Comparison of ENCODE assay signal across 15 mouse cellular contexts in the genomic region with DNA sequence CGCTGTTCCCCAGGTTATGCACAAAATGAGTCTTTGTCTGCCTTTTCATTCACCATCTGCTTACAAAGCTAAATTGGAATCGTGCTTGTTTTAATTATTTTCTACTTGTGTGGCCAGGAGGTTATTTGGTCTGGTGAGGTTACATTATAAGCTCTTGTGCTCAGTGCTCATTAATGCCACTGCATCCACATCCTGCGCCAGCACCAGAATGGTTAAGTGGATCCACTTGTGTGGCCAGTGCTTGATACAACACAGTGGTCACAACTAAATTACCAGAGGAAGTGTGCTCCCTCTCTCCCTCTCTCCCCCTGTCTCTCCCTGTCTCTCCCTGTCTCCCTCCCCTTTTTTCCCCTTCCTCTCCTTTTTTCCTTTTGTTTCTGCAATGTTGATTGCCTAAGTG.
DNase-seq lines count a peak whose midpoint lies in the region; ATAC-seq lines count a peak whose summit lies in the region.
"Had no signal": no experiment of that assay in that cellular context is flagged by ENCODE, and none has a peak within 500 bp of the region (broad histone marks: within the 10 kb centered on the region; RNA-seq: fewer than 3 reads in every experiment).

No protein-coding gene starts in this region.

- H3K4me2 ChIP-seq in heart, embryonic 13.5 days: no peak overlapping the region
- no peak overlapping the region for H3K4me2 ChIP-seq in embryonic facial prominence, embryonic 11.5 days (ENCODE audit: low read depth, low read length)
- H3K4me2 ChIP-seq in hindbrain, embryonic 16.5 days (ENCODE audit: low read length): no peak overlapping the region

- no peaks in the 10 kb centered on the region for H3K36me3 ChIP-seq in heart, embryonic 13.5 days
- H3K36me3 ChIP-seq in embryonic facial prominence, embryonic 11.5 days (replicated peaks; ENCODE audit: control insufficient read depth, insufficient read depth, low read depth, low read length): no peaks in the 10 kb centered on the region
- no peaks in the 10 kb centered on the region for H3K36me3 ChIP-seq in hindbrain, embryonic 16.5 days (ENCODE audit: control insufficient read depth, insufficient read depth, low read length)

- H3K4me1 ChIP-seq in heart, embryonic 13.5 days: peaks cover 82% of the 10 kb centered on the region
- H3K4me1 ChIP-seq in embryonic facial prominence, embryonic 11.5 days (ENCODE audit: control insufficient read depth, insufficient read depth, low read length): 0 out of 2 replicates have a peak, but pooled peaks cover 2% of the 10 kb centered on the region
- peaks cover 18% of the 10 kb centered on the region for H3K4me1 ChIP-seq in hindbrain, embryonic 16.5 days (ENCODE audit: control insufficient read depth, insufficient read depth, low read depth, low read length)

- no peak overlapping the region for H3K27ac ChIP-seq in heart, embryonic 13.5 days (replicated peaks)
- no peak overlapping the region for H3K27ac ChIP-seq in embryonic facial prominence, embryonic 11.5 days (replicated peaks; ENCODE audit: low read depth, low read length)
- no peak overlapping the region for H3K27ac ChIP-seq in hindbrain, embryonic 16.5 days (ENCODE audit: low read depth, low read length)
- H3K27ac ChIP-seq: kidney, postnatal 0 days; liver, embryonic 14.5 days had no signal

- ATAC-seq in heart, embryonic 13.5 days (ENCODE audit: extremely low read depth, insufficient number of reproducible peaks, low FRiP score, low TSS enrichment): no peak
- ATAC-seq in embryonic facial prominence, embryonic 11.5 days (replicated peaks; ENCODE audit: insufficient number of reproducible peaks, low FRiP score, low TSS enrichment, low read depth): 0 out of 2 replicates have a peak, but pooled peaks have one; percentile 44
- ATAC-seq in hindbrain, embryonic 16.5 days: peak; percentile 61; the same call in 1 of the 2 replicates

- no peaks in the 10 kb centered on the region for H3K27me3 ChIP-seq in heart, embryonic 13.5 days (replicated peaks)
- no peaks in the 10 kb centered on the region for H3K27me3 ChIP-seq in embryonic facial prominence, embryonic 11.5 days (ENCODE audit: control insufficient read depth, insufficient read depth, low read length)
- no peaks in the 10 kb centered on the region for H3K27me3 ChIP-seq in hindbrain, embryonic 16.5 days (replicated peaks; ENCODE audit: control insufficient read depth, insufficient read depth, low read length)

- intact Hi-C loops in heart, postnatal 36 days (cut with DNase I): no loop called here

- H3K9ac ChIP-seq in heart, embryonic 13.5 days: peak overlapping the region; percentile 14; the same call in 1 of the 2 replicates
- H3K9ac ChIP-seq in embryonic facial prominence, embryonic 11.5 days (replicated peaks; ENCODE audit: low read length): no peak overlapping the region
- H3K9ac ChIP-seq in hindbrain, embryonic 16.5 days (ENCODE audit: low read depth, low read length): no peak overlapping the region
- H3K9ac ChIP-seq: liver, embryonic 14.5 days had no signal

- no peaks in the 10 kb centered on the region for H3K9me3 ChIP-seq in heart, embryonic 13.5 days
- no peaks in the 10 kb centered on the region for H3K9me3 ChIP-seq in embryonic facial prominence, embryonic 11.5 days (replicated peaks; ENCODE audit: control insufficient read depth, low read length)
- H3K9me3 ChIP-seq in hindbrain, embryonic 16.5 days (ENCODE audit: control insufficient read depth, low read length): no peaks in the 10 kb centered on the region

- DNase-seq in heart, postnatal 36 days: no peak
- peak; percentile 36 for DNase-seq in 416B (ENCODE audit: low read depth)
- DNase-seq in embryonic facial prominence, embryonic 11.5 days (ENCODE audit: low spot score): peak; percentile 66
- no peak for DNase-seq in ovary, postnatal 36 days (ENCODE audit: low spot score)
- no peak for DNase-seq in left cerebral cortex, adult 8-10 months (ENCODE audit: low spot score in 2 of 2)
- no peak for DNase-seq in frontal cortex, postnatal 10 days (ENCODE audit: low spot score in 2 of 2)
- DNase-seq: cerebellum, postnatal 36 days; heart, postnatal 4 days; layer of hippocampus, postnatal 36 days; lung, postnatal 36 days; thymus, adult 2 months had no signal

- no peak overlapping the region for H3K4me3 ChIP-seq in heart, embryonic 13.5 days
- H3K4me3 ChIP-seq in embryonic facial prominence, embryonic 11.5 days (ENCODE audit: low read depth, low read length): no peak overlapping the region
- no peak overlapping the region for H3K4me3 ChIP-seq in hindbrain, embryonic 16.5 days (ENCODE audit: low read length)

- whole genome bisulfite sequencing in heart, embryonic 13.5 days: 68% methylated on average over 3 of the region's 3 CpGs
- WGBS in embryonic facial prominence, embryonic 11.5 days: 22% methylated on average over 3 of the region's 3 CpGs
- WGBS in hindbrain, embryonic 16.5 days: 29% methylated on average over 3 of the region's 3 CpGs

Comparison
In these comparisons a context has a peak if more than half of its experiments do, and no peak if none do; other contexts are left out.
1. DNase-seq: peak in 416B (single experiment) and embryonic facial prominence, embryonic 11.5 days (single experiment); none in heart, postnatal 36 days (0 of 2), ovary, postnatal 36 days (single experiment), left cerebral cortex, adult 8-10 months (0 of 2) and frontal cortex, postnatal 10 days (0 of 2).